Mouse (Mus musculus) heart, adult 2 months (tissue): Measurements from ENCODE around the gene Zdhhc7. TPM values are rescaled to one million over a fixed set of nuclear protein-coding genes. Genes with fewer than 3 reads are reported as not detected.
A peak's percentile ranks its signal among the peaks of the same experiment; 100 is the strongest.

Experiments
- DNase-seq, 2 experiments: peaks; one replicate each; pipeline ENCODE4 v3.0.0; 2021
- H3K27ac ChIP-seq: fragments of 200-600 bp; 2 replicates; pipeline ENCODE4 v1.8.1; 2022
- H3K27me3 ChIP-seq: fragments of 200-500 bp; 2 replicates; pipeline ENCODE4 v1.6.1; 2012; ENCODE audit warnings: mild to moderate bottlenecking, low read length, inconsistent platforms, mixed read lengths; ENCODE audit not compliant: control insufficient read depth, insufficient read depth
- H3K36me3 ChIP-seq: fragments of 200-500 bp; 2 replicates; pipeline ENCODE4 v1.6.1; 2012; ENCODE audit warnings: low read length, inconsistent platforms; ENCODE audit not compliant: control insufficient read depth, insufficient read depth
- H3K4me1 ChIP-seq: fragments of 200-500 bp; 2 replicates; pipeline ENCODE4 v1.6.1; 2011; ENCODE audit warnings: low read length; ENCODE audit not compliant: control insufficient read depth, insufficient read depth
- H3K4me3 ChIP-seq: fragments of 200-600 bp; 2 replicates; pipeline ENCODE4 v1.8.1; 2022
- H3K79me2 ChIP-seq: fragments of 200-500 bp; replicated peaks from 2 replicates; pipeline ENCODE4 v1.6.1; 2012; ENCODE audit warnings: mild to moderate bottlenecking, inconsistent platforms, low read length, moderate library complexity, mixed read lengths; ENCODE audit not compliant: control insufficient read depth, insufficient read depth
- H3K9ac ChIP-seq: fragments of 200-500 bp; 2 replicates; pipeline ENCODE4 v1.6.1; 2012; ENCODE audit warnings: low read depth, mild to moderate bottlenecking, control low read depth, inconsistent platforms, low read length, mixed read lengths
- CTCF ChIP-seq: fragments of 200-600 bp; IDR thresholded peaks from 2 replicates; pipeline ENCODE4 v1.8.1; 2022; ENCODE audit warnings: antibody characterized with exemption, mild to moderate bottlenecking, moderate library complexity
- EP300 ChIP-seq: fragments of 200-500 bp; IDR thresholded peaks from 2 replicates; pipeline ENCODE4 v1.6.1; 2011; ENCODE audit warnings: low read depth, low read length, control low read depth; ENCODE audit not compliant: insufficient read depth
- POLR2A ChIP-seq: fragments of 200-500 bp; IDR thresholded peaks from 2 replicates; pipeline ENCODE4 v1.6.1; 2011; ENCODE audit warnings: mild to moderate bottlenecking, low read depth, low read length, control low read depth; ENCODE audit not compliant: insufficient read depth
- WGBS: fragments of 180-500 bp; shearing (Covaris S2); methylation state at CpG from one replicate; pipeline ENCODE4 v1.1.7; 2018; 5-methylcytosine and 5-hydroxymethylcytosine counted together
- intact Hi-C: fragments of 180-260 bp; cut with DNase I; formaldehyde crosslinking; loops from one replicate; pipeline ENCODE4 v1.15.1; 2025
- polyA plus RNA-seq: library from polyadenylated mRNA; depleted of rRNA; stranded (reverse); fragments of >200 nt; gene quantifications from 2 replicates; pipeline ENCODE4 v1.2.3, GENCODE M21; 2012
- total RNA-seq, 2 experiments: library from RNA; stranded (reverse); gene quantifications; 2 replicates each; pipeline ENCODE4 v1.2.3; 2021

The Zdhhc7 gene
- total and polyA plus RNA-seq, 3 experiments = 34.2 to 48.5 (median 35.4) TPM

DNA sequence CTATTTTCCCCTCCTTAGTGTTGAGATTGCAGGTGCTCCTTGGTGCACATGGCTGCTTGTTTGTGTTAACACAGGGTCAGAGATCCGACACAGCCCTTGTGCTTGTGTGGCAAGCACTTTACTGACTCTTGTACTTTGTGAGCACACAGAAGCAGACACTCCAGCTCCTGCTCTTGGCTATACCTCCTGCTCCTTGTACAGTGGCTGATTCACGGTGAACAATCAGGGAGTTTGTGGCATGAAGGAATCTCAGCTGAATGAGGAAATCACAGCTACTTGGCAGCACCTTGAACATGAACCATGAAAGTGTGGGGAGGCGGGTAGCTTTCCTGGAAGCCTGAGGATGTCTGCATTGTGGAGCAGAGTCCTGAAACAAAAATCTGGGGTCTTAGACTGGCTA, 39.5 kb upstream of the Zdhhc7 start:
- no peak for TF ChIP-seq POLR2A
- TF ChIP-seq EP300 = no peak
- TF ChIP-seq CTCF = no peak
- H3K27me3 ChIP-seq = no peaks in the 10 kb centered on the region
- peaks cover 18% of the 10 kb centered on the region for H3K4me1 ChIP-seq
- H3K4me3 ChIP-seq = no peak overlapping the region
- H3K9ac ChIP-seq = no peak overlapping the region
- no peaks in the 10 kb centered on the region for H3K36me3 ChIP-seq
- WGBS = 71% methylated on average over 3 of the region's 3 CpGs
- intact Hi-C loops = no loop called here
- DNase-seq = no peak
- H3K79me2 ChIP-seq = no peaks in the 10 kb centered on the region
- H3K27ac ChIP-seq = no peak overlapping the region

DNA sequence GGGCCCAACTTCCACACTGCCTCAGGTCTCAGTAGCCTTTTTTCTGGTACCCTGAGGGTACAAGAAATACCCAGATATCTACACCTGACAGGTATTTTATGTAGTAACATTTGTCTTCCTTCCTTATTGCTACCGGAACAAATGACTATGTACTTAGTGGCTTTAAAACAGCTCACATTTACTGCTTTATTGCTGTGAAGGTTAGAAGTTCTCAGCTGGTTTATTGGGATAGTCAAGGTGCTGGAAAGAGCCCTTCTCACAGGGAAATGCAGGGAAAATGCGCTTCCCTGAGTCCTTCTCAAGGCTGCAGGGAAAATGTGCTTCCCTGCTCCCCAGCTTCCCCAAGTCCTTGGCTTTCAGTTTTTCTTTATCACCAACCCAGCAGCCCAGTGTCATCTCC, 37.7 kb upstream of the Zdhhc7 start:
- DNase-seq = no peak
- Histone ChIP-seq H3K27ac (no peak overlapping the region), H3K4me1 (peaks cover 13% of the 10 kb centered on the region), H3K4me3 (no peak overlapping the region), H3K9ac (no peak overlapping the region), H3K27me3 (no peaks in the 10 kb centered on the region), H3K36me3 (no peaks in the 10 kb centered on the region), H3K79me2 (no peaks in the 10 kb centered on the region)
- WGBS = 97% methylated on average over 2 of the region's 2 CpGs
- intact Hi-C loops = no loop called here
- no peak for TF ChIP-seq POLR2A
- TF ChIP-seq CTCF = no peak
- TF ChIP-seq EP300 = no peak

DNA sequence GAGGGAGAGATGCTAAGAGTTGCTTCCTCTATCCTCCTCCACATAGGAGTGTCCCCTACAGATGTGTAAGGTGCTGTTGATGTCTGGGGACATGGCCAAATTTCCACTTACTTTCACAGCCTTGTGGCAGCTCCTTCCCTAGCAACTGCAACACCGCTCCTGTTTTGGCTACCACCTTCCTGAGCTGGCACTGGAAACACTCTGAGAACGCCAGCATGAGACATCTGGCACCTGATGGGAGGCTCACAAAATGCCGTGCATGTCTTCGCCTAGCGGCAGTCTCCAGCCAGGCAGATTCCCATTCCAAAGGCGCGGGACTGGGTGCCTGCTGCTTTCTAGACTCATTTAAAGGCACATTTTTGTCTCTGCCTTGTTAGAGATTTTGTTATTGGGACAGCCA, 35.3 kb upstream of the Zdhhc7 start:
- 49% methylated on average over 7 of the region's 7 CpGs for WGBS
- H3K4me3 ChIP-seq = no peak overlapping the region
- H3K27me3 ChIP-seq = no peaks in the 10 kb centered on the region
- H3K79me2 ChIP-seq = no peaks in the 10 kb centered on the region
- TF ChIP-seq POLR2A = no peak
- peak; percentile 56 for TF ChIP-seq CTCF
- H3K36me3 ChIP-seq = no peaks in the 10 kb centered on the region
- no peak overlapping the region for H3K9ac ChIP-seq
- no peak overlapping the region for H3K27ac ChIP-seq
- H3K4me1 ChIP-seq = peaks cover 15% of the 10 kb centered on the region
- intact Hi-C loops = no loop called here
- DNase-seq = peak; percentile 51 to 71

DNA sequence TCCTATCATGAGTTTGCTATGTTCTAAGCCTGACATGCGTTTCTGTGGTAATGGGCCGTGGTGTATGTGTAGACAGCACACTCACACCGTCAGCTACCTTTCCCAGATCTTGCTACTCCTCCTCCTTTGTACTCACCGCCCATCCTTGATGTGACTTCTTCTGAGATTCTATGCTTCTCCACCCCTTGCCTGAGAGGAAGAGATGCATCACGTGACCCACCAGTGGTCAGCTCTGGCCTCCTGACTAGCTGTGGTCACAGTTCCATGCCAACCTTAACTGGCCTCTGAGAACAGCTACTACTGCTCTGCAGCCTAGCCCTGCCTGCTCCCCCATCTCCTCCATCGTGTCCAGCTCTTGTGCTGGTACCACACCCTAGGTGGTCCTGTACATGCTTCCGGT, 34.4 kb upstream of the Zdhhc7 start:
- DNase-seq = no peak
- TF ChIP-seq CTCF (no peak), POLR2A (no peak)
- H3K79me2 ChIP-seq = no peaks in the 10 kb centered on the region
- H3K27me3 ChIP-seq = no peaks in the 10 kb centered on the region
- no peak overlapping the region for H3K4me3 ChIP-seq
- no peak overlapping the region for H3K9ac ChIP-seq
- peaks cover 15% of the 10 kb centered on the region for H3K4me1 ChIP-seq
- H3K27ac ChIP-seq = no peak overlapping the region
- intact Hi-C loops = no loop called here
- WGBS = 90% methylated on average over 7 of the region's 7 CpGs
- no peaks in the 10 kb centered on the region for H3K36me3 ChIP-seq

DNA sequence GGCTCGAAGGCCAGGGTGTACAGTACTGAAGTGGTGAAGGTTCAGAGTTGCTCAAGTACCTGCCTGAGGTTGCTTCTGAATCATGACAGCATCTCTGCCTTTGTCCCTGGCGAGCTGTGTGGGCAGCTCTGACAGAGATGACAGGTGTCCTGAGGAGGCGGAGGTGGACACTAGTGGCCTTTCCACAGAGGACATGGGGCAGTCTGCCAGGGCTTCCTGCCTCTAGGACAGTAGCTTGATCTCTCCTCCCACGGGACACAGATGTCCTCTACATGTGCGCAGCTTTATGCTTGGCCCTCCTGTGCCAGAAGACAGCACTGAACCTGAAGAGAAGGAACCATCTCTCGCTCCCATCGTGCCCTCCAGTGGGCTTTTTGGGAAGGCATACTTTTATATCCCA, 31.9 kb upstream of the Zdhhc7 start:
- Histone ChIP-seq H3K4me3 (no peak overlapping the region), H3K27ac (no peak overlapping the region), H3K4me1 (peaks cover 15% of the 10 kb centered on the region), H3K27me3 (no peaks in the 10 kb centered on the region), H3K36me3 (no peaks in the 10 kb centered on the region), H3K79me2 (no peaks in the 10 kb centered on the region), H3K9ac (no peak overlapping the region)
- 55% methylated on average over 7 of the region's 7 CpGs for WGBS
- TF ChIP-seq CTCF (peak; percentile 28; the same call in 1 of the 2 replicates), EP300 (no peak), POLR2A (no peak)
- DNase-seq = no peak
- intact Hi-C loops = no loop called here

DNA sequence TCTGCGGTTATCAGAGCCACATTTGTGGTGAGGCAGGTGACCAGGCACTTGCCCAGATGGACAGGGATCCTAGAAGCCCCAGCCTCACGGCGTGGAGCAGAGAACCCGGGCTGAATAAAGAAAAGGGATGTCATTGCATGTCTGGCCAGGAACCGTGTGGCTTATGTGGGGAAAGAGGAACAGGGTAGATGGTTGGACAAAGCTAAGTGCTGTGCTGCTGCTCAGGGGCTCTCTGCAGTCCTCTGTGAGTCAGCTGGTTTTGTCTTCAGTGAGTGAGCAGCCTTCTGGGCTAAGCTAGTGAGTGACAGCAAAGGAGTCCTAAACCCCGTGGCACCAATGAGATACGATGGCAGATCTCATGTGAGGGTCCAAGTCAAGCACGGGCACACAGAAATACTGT, 29.9 kb upstream of the Zdhhc7 start:
- Histone ChIP-seq H3K4me1 (peaks cover 20% of the 10 kb centered on the region), H3K9ac (no peak overlapping the region), H3K27me3 (no peaks in the 10 kb centered on the region), H3K4me3 (no peak overlapping the region), H3K27ac (no peak overlapping the region), H3K36me3 (no peaks in the 10 kb centered on the region), H3K79me2 (no peaks in the 10 kb centered on the region)
- TF ChIP-seq CTCF = no peak
- no peak for DNase-seq
- intact Hi-C loops = no loop called here
- 83% methylated on average over 8 of the region's 8 CpGs for WGBS

DNA sequence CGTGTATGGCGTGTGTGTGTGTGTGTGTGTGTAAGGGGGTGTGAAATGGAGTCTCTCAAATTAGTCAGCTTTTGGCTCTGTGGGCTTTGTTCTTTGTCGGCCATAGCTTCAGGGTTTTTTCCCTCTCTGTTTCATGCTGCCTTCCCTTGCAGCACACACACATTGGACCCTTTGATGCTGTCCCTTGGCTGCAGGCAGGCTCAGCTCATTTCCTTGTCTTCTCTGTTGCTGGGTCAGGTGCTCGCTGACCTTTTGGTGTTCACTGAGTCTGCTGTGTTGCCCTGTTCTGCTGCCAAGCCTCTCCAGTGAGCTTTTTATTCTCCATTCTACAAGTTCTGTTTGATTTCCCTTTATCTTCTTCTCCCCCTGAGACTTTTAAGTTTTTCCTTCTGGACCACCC, 28.3 kb upstream of the Zdhhc7 start:
- Histone ChIP-seq H3K79me2 (no peaks in the 10 kb centered on the region), H3K27ac (no peak overlapping the region), H3K4me1 (peaks cover 14% of the 10 kb centered on the region), H3K27me3 (no peaks in the 10 kb centered on the region), H3K36me3 (no peaks in the 10 kb centered on the region), H3K4me3 (no peak overlapping the region), H3K9ac (no peak overlapping the region)
- TF ChIP-seq EP300 (no peak), POLR2A (no peak), CTCF (no peak)
- intact Hi-C loops = no loop called here
- 72% methylated on average over 4 of the region's 4 CpGs for WGBS
- DNase-seq = no peak
